Mouse (Mus musculus): Measurements from ENCODE around the gene Abhd16a.

- no peak for TF ChIP-seq GATA1 (IDR thresholded peaks at IDR 0.05; ENCODE audit: borderline replicate concordance, low read length)
- TF ChIP-seq FLI1 (IDR thresholded peaks at IDR 0.05; ENCODE audit: low read length), result no peak
These were observed 32.0 kb upstream of the Abhd16a start for GRCm38 (mm10) chr17:35057090-35057489.
